Comparison of ENCODE assay signal across 15 mouse cellular contexts in genomic region chr7:125958856-125959255, GRCm38 (mm10).
"Had no signal": no experiment of that assay in that cellular context is flagged by ENCODE, and none has a peak within 500 bp of the region (broad histone marks: within the 10 kb centered on the region; RNA-seq: fewer than 3 reads in every experiment).

No protein-coding gene starts in this region.

- H3K4me1 ChIP-seq: intestine, embryonic 15.5 days; limb, embryonic 15.5 days had no signal

- DNase-seq: layer of hippocampus, adult 9-11 months; liver, postnatal 0 days; lung, embryonic 14.5 days; thymus, adult 18-20 months; thymus, postnatal 36 days had no signal

- H3K9me3 ChIP-seq: intestine, embryonic 15.5 days; limb, embryonic 12.5 days; limb, embryonic 15.5 days; midbrain, embryonic 13.5 days had no signal

- H3K27me3 ChIP-seq: intestine, embryonic 15.5 days; midbrain, embryonic 13.5 days had no signal

- H3K4me2 ChIP-seq: intestine, embryonic 15.5 days; limb, embryonic 12.5 days; limb, embryonic 15.5 days; liver, embryonic 11.5 days; lung, embryonic 14.5 days; midbrain, embryonic 13.5 days had no signal

- ATAC-seq: intestine, embryonic 15.5 days; liver, postnatal 0 days; lung, postnatal 0 days; midbrain, embryonic 13.5 days had no signal

- H3K27ac ChIP-seq: intestine, embryonic 15.5 days; layer of hippocampus, adult 2 months; left cerebral cortex, adult 2 months; limb, embryonic 12.5 days; limb, embryonic 15.5 days; liver, embryonic 14.5 days; macrophage; midbrain, embryonic 13.5 days had no signal

- H3K9ac ChIP-seq: intestine, embryonic 15.5 days; limb, embryonic 12.5 days; limb, embryonic 15.5 days; liver, embryonic 14.5 days; liver, postnatal 0 days; lung, embryonic 14.5 days; midbrain, embryonic 13.5 days had no signal

- H3K36me3 ChIP-seq: intestine, embryonic 15.5 days; limb, embryonic 12.5 days; limb, embryonic 15.5 days; midbrain, embryonic 13.5 days had no signal

- H3K4me3 ChIP-seq: intestine, embryonic 15.5 days; layer of hippocampus, adult 2 months; left cerebral cortex, adult 2 months; limb, embryonic 12.5 days; limb, embryonic 15.5 days; midbrain, embryonic 13.5 days had no signal
